Mouse (Mus musculus) MEL (cell line): Measurements from ENCODE around the gene Pcdh18. TPM values are rescaled to one million over a fixed set of nuclear protein-coding genes. Genes with fewer than 3 reads are reported as not detected.

Experiments used
- DNase-seq: peaks from one replicate; pipeline ENCODE4 v3.0.0; 2011; ENCODE audit warnings: low read depth, low spot score
- H3K27ac ChIP-seq: 2 replicates; pipeline ENCODE4 v1.5.1; 2012; ENCODE audit warnings: low read depth, mild to moderate bottlenecking, control low read depth, low read length, moderate library complexity; ENCODE audit not compliant: control insufficient read depth
- H3K27me3 ChIP-seq, 2 experiments: fragments of 150-350 bp in 1 of 2; sonication (generic) in 1 of 2; 2 replicates each; pipeline ENCODE4 v1.6.1; 2012; ENCODE audit warnings: low read length in 2 of 2, mild to moderate bottlenecking in 2 of 2, improper control_type of control experiment in 1 of 2, moderate library complexity in 1 of 2; ENCODE audit not compliant: insufficient read depth in 2 of 2, control insufficient read depth in 1 of 2
- H3K36me3 ChIP-seq, 2 experiments: 2 replicates each; pipeline ENCODE4 v1.6.1; 2012 to 2014; ENCODE audit warnings: low read length in 2 of 2, improper control_type of control experiment in 1 of 2, inconsistent platforms in 1 of 2, mild to moderate bottlenecking in 1 of 2; ENCODE audit not compliant: insufficient read depth in 2 of 2, control insufficient read depth in 1 of 2
- H3K4me1 ChIP-seq, 2 experiments: fragments of 150-350 bp in 1 of 2; sonication (generic) in 1 of 2; 2 replicates each; pipeline ENCODE4 v1.6.1; 2012; ENCODE audit warnings: low read length in 2 of 2, improper control_type of control experiment in 1 of 2, mild to moderate bottlenecking in 1 of 2; ENCODE audit not compliant: insufficient read depth in 2 of 2, control insufficient read depth in 1 of 2
- H3K4me3 ChIP-seq, 2 experiments: fragments of 150-350 bp in 1 of 2; sonication (generic) in 1 of 2; 2 replicates each; pipeline ENCODE4 v1.5.1; 2012; ENCODE audit warnings: low read depth in 2 of 2, low read length in 2 of 2, mild to moderate bottlenecking in 2 of 2, moderate library complexity in 2 of 2, control low read depth in 1 of 2, improper control_type of control experiment in 1 of 2; ENCODE audit not compliant: control insufficient read depth in 1 of 2, insufficient read depth in 1 of 2
- H3K79me2 ChIP-seq: 2 replicates; pipeline ENCODE4 v1.6.1; 2012; ENCODE audit warnings: mild to moderate bottlenecking, low read length, moderate library complexity; ENCODE audit not compliant: control insufficient read depth, poor library complexity, insufficient read depth
- H3K9ac ChIP-seq: 2 replicates; pipeline ENCODE4 v1.6.1; 2012; ENCODE audit warnings: low read depth, mild to moderate bottlenecking, control low read depth, low read length, moderate library complexity; ENCODE audit not compliant: control insufficient read depth, poor library complexity, severe bottlenecking
- H3K9me3 ChIP-seq: fragments of 150-350 bp; sonication (generic); replicated peaks from 2 replicates; pipeline ENCODE4 v1.6.1; 2012; ENCODE audit warnings: mild to moderate bottlenecking, low read length, improper control_type of control experiment, moderate library complexity; ENCODE audit not compliant: insufficient read depth
- E2F4 ChIP-seq: IDR thresholded peaks from 2 replicates; pipeline ENCODE4 v1.6.1; 2011; ENCODE audit warnings: low read depth, low read length, improper control_type of control experiment, borderline replicate concordance
- ETS1 ChIP-seq: IDR thresholded peaks from 2 replicates; pipeline ENCODE4 v1.6.1; 2012; ENCODE audit warnings: low read depth, mild to moderate bottlenecking, inconsistent platforms, low read length, improper control_type of control experiment, moderate library complexity
- GABPA ChIP-seq: IDR thresholded peaks from 2 replicates; pipeline ENCODE4 v1.6.1; 2012; ENCODE audit warnings: low read depth, mild to moderate bottlenecking, inconsistent platforms, low read length, improper control_type of control experiment, moderate library complexity
- JUND ChIP-seq: IDR thresholded peaks from 2 replicates; pipeline ENCODE4 v1.6.1; 2011; ENCODE audit warnings: low read depth, mild to moderate bottlenecking, improper control_type of control experiment, low read length
- MAZ ChIP-seq: IDR thresholded peaks from 2 replicates; pipeline ENCODE4 v1.6.1; 2012; ENCODE audit warnings: low read depth, mild to moderate bottlenecking, inconsistent platforms, low read length, improper control_type of control experiment
- MEF2A ChIP-seq: IDR thresholded peaks from 2 replicates; pipeline ENCODE4 v1.6.1; 2014; ENCODE audit warnings: low read depth, mild to moderate bottlenecking, inconsistent platforms, low read length, improper control_type of control experiment; ENCODE audit not compliant: poor library complexity, insufficient replicate concordance, severe bottlenecking; ENCODE audit errors: extremely low read depth
- MXI1 ChIP-seq: IDR thresholded peaks from 2 replicates; pipeline ENCODE4 v1.6.1; 2011; ENCODE audit warnings: mild to moderate bottlenecking, low read depth, low read length, improper control_type of control experiment
- MYC ChIP-seq: IDR thresholded peaks from 2 replicates; pipeline ENCODE4 v1.6.1; 2011; ENCODE audit warnings: low read depth, mild to moderate bottlenecking, low read length, improper control_type of control experiment, moderate library complexity
- NRF1 ChIP-seq: IDR thresholded peaks from 2 replicates; pipeline ENCODE4 v1.6.1; 2014; ENCODE audit warnings: low read depth, mild to moderate bottlenecking, inconsistent platforms, low read length, improper control_type of control experiment, moderate library complexity; ENCODE audit not compliant: poor library complexity, insufficient read depth, severe bottlenecking
- POLR2A ChIP-seq, 2 experiments: IDR thresholded peaks; 2 replicates each; pipeline ENCODE4 v1.6.1; 2011 to 2012; ENCODE audit warnings: low read length in 2 of 2, mild to moderate bottlenecking in 2 of 2, control low read depth in 1 of 2, improper control_type of control experiment in 1 of 2, low read depth in 1 of 2, moderate library complexity in 1 of 2; ENCODE audit not compliant: control insufficient read depth in 1 of 2, insufficient read depth in 1 of 2, poor library complexity in 1 of 2
- POLR2AphosphoS5 ChIP-seq: IDR thresholded peaks from 2 replicates; pipeline ENCODE4 v1.6.1; 2012; ENCODE audit warnings: low read depth, borderline replicate concordance, mild to moderate bottlenecking, inconsistent platforms, low read length, moderate library complexity, mixed read lengths
- RAD21 ChIP-seq: IDR thresholded peaks from 2 replicates; pipeline ENCODE4 v1.6.1; 2011; ENCODE audit warnings: mild to moderate bottlenecking, low read depth, low read length, improper control_type of control experiment
- RCOR1 ChIP-seq: IDR thresholded peaks from 2 replicates; pipeline ENCODE4 v1.6.1; 2012; ENCODE audit warnings: low read depth, mild to moderate bottlenecking, inconsistent platforms, low read length, improper control_type of control experiment
- SMC3 ChIP-seq: IDR thresholded peaks from 2 replicates; pipeline ENCODE4 v1.6.1; 2011; ENCODE audit warnings: low read depth, low read length, improper control_type of control experiment
- UBTF ChIP-seq: IDR thresholded peaks from 2 replicates; pipeline ENCODE4 v1.6.1; 2012; ENCODE audit warnings: low read depth, mild to moderate bottlenecking, inconsistent platforms, low read length, improper control_type of control experiment, moderate library complexity, borderline replicate concordance; ENCODE audit not compliant: insufficient read depth
- USF1 ChIP-seq: IDR thresholded peaks from 2 replicates; pipeline ENCODE4 v1.6.1; 2014; ENCODE audit warnings: low read depth, mild to moderate bottlenecking, inconsistent platforms, low read length, improper control_type of control experiment, moderate library complexity
- ZMIZ1 ChIP-seq: IDR thresholded peaks from 2 replicates; pipeline ENCODE4 v1.6.1; 2012; ENCODE audit warnings: low read depth, mild to moderate bottlenecking, inconsistent platforms, low read length, improper control_type of control experiment, moderate library complexity
- polyA plus RNA-seq, 2 experiments: library from polyadenylated mRNA; stranded (reverse) in 1 of 2; unstranded in 1 of 2; fragments of >175 nt in 1 of 2; fragments of >200 nt in 1 of 2; gene quantifications; 2 replicates each; pipeline versions ENCODE4 v1.2.1 to v1.2.4; 2012; ENCODE audit warnings: low replicate concordance in 2 of 2, low read depth in 1 of 2; ENCODE audit not compliant: insufficient read length in 2 of 2, insufficient read depth in 1 of 2, missing spikeins in 1 of 2
- total RNA-seq: library from RNA; depleted of rRNA; stranded (reverse); fragments of 300-350 nt; gene quantifications from 2 replicates; pipeline ENCODE4 v1.2.3, GENCODE M21; 2012

Pcdh18 gene
- total and polyA plus RNA-seq, 3 experiments: not detected

DNA sequence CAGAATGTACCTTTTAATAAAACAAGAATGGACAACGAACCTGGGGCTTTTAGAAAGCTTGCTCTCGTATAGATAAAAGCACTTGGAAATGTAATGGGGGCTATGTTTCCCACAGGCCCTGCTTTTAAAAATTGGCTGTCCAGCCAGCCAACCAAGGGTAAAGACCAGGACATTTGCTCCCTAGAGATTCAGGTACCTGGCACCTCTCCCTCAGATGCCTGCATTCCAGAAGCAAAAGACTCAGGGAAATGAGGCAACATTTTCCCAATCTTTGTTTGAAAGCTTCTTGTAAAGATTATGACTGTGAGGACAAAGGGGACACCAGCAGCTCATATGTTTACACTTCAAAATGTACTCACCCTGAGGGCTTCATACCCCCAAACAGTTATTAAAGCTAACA, 18.1 kb downstream of the Pcdh18 start:
- H3K36me3 ChIP-seq: no peaks in the 10 kb centered on the region
- no peak overlapping the region for H3K9ac ChIP-seq
- H3K79me2 ChIP-seq: no peaks in the 10 kb centered on the region
- no peak for DNase-seq
- TF ChIP-seq USF1: no peak
- TF ChIP-seq MAZ: no peak
- no peak for TF ChIP-seq UBTF
- no peak for TF ChIP-seq MXI1
- no peak for TF ChIP-seq POLR2AphosphoS5
- TF ChIP-seq RAD21: no peak
- no peak for TF ChIP-seq NRF1
- TF ChIP-seq ETS1: no peak
- TF ChIP-seq MEF2A: no peak
- no peak for TF ChIP-seq GABPA
- TF ChIP-seq, all 39 proteins: peak for 0
- no peaks in the 10 kb centered on the region for H3K9me3 ChIP-seq
- no peaks in the 10 kb centered on the region for H3K4me1 ChIP-seq
- H3K27ac ChIP-seq: no peak overlapping the region
- no peaks in the 10 kb centered on the region for H3K27me3 ChIP-seq
- no peak overlapping the region for H3K4me3 ChIP-seq

DNA sequence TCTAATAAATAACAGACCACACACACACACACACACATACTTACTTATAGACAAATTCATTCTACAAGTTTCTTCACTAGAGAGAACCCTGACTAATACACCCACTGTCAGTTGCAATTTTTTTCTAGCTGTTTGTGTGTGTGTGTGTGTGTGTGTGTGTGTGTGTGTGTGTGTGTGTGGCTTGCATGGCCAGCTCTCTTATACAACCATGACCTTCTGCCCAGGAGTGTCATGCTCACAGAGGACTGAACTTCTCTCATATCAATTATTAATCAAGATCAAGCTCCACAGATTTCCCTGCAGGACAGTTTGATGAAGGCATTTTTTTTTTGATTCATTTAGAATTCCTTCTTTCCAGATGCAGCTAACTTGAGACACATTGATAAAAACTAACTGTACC, 18.6 kb downstream of the Pcdh18 start:
- DNase-seq: no peak
- Histone ChIP-seq H3K9ac (no peak overlapping the region), H3K36me3 (no peaks in the 10 kb centered on the region), H3K79me2 (no peaks in the 10 kb centered on the region), H3K4me1 (no peaks in the 10 kb centered on the region), H3K9me3 (no peaks in the 10 kb centered on the region), H3K27ac (no peak overlapping the region), H3K27me3 (no peaks in the 10 kb centered on the region), H3K4me3 (no peak overlapping the region)
- no peak for TF ChIP-seq UBTF
- no peak for TF ChIP-seq POLR2A (IDR thresholded peaks at IDR 0.05; ENCODE audit: control insufficient read depth in 1 of 2, insufficient read depth in 1 of 2, low read depth in 1 of 2, low read length in 2 of 2, poor library complexity in 1 of 2)
- TF ChIP-seq SMC3: no peak
- no peak for TF ChIP-seq E2F4
- TF ChIP-seq ZMIZ1: no peak
- no peak for TF ChIP-seq RCOR1
- no peak for TF ChIP-seq RAD21
- no peak for TF ChIP-seq ETS1
- no peak for TF ChIP-seq MEF2A
- TF ChIP-seq MYC: no peak
- no peak for TF ChIP-seq JUND
